Mouse (Mus musculus): ENCODE data around the gene Mif4gd. TPM values are rescaled to one million over a fixed set of nuclear protein-coding genes. Genes with fewer than 3 reads are reported as not detected.

Mif4gd gene
- total RNA-seq, 2 experiments from 2014 or later, result 45.5 to 56.9 TPM

GRCm38 (mm10) chr11:115587984-115588383 is 24.8 kb downstream of the Mif4gd start:
- intact Hi-C loops (cut with DNase I), result no loop called here

GRCm38 (mm10) chr11:115586403-115586802 is 26.4 kb downstream of the Mif4gd start:
- intact Hi-C loops (cut with DNase I), result no loop called here
- DNase-seq (ENCODE audit: low spot score), result no peak

More at GRCm38 (mm10) chr11:115587984-115588383, 24.8 kb downstream of the Mif4gd start:
- DNase-seq (ENCODE audit: low spot score), result no peak

- intact Hi-C loops (cut with DNase I), result no loop called here
- no peak for DNase-seq (ENCODE audit: low spot score)
These were observed 27.1 kb downstream of the Mif4gd start for GRCm38 (mm10) chr11:115585573-115586100.

- intact Hi-C loops (cut with DNase I), result no loop called here
- no peak for DNase-seq (ENCODE audit: low spot score)
These were observed 28.2 kb downstream of the Mif4gd start for GRCm38 (mm10) chr11:115584376-115585073.

- intact Hi-C loops (cut with DNase I), result no loop called here
- no peak for DNase-seq (ENCODE audit: low spot score)
These were observed 29.7 kb downstream of the Mif4gd start for GRCm38 (mm10) chr11:115582913-115583606.

GRCm38 (mm10) chr11:115579080-115579479 is 33.7 kb downstream of the Mif4gd start:
- intact Hi-C loops (cut with DNase I), result no loop called here
- no peak for DNase-seq (ENCODE audit: low spot score)

GRCm38 (mm10) chr11:115564961-115565360 is 47.8 kb downstream of the Mif4gd start:
- DNase-seq (ENCODE audit: low spot score), result no peak
- intact Hi-C loops (cut with DNase I), result loop anchor here (2.0 to 5.0 kb wide), 2 partner anchors 38 to 83 kb away; partner anchors contain the start of gene Mrps7

GRCm38 (mm10) chr11:115564064-115564809 is 48.5 kb downstream of the Mif4gd start, which contains the start of gene Nup85:
Nup85 (plus strand) TSS chr11:115564434.
- DNase-seq (ENCODE audit: low spot score), result peak; percentile 92
- intact Hi-C loops (cut with DNase I), result loop anchor here (2.0 to 5.0 kb wide), 2 partner anchors 39 to 82 kb away; partner anchors contain the start of gene Mrps7

GRCm38 (mm10) chr11:115563406-115563805 is 49.4 kb downstream of the Mif4gd start:
- intact Hi-C loops (cut with DNase I), result loop anchor here (5.0 kb wide), 1 partner anchor 81 kb away; no protein-coding TSS in a partner anchor
- DNase-seq (ENCODE audit: low spot score), result no peak

Other genes with a start within 250 kb of the Mif4gd start
- gene Hid1, start 245.2 kb downstream of the Mif4gd start, total RNA-seq (2021), result 1 to 10 TPM; 4.2 to 5.4 TPM
- 1 to 10 TPM; 5.5 to 6.6 TPM for gene Cdr2l, start 231.1 kb downstream of the Mif4gd start, total RNA-seq (2021)
- 100 to 1,000 TPM; 143 to 145 TPM for gene Mrpl58, start 209.2 kb downstream of the Mif4gd start, total RNA-seq (2021)
- gene Atp5h, start 193.0 kb downstream of the Mif4gd start, total RNA-seq (2021), result 1,000 to 10,000 TPM; 2,312 to 2,343 TPM
- gene Kctd2, start 192.8 kb downstream of the Mif4gd start, total RNA-seq (2021), result 10 to 100 TPM; 27.0 to 28.0 TPM
- gene Trim80, start 172.4 kb downstream of the Mif4gd start, total RNA-seq (2021), result not detected
- gene Slc16a5, start 150.5 kb downstream of the Mif4gd start, total RNA-seq (2021), result not detected
- gene Armc7, start 137.3 kb downstream of the Mif4gd start, total RNA-seq (2021), result 1 to 10 TPM; 1.4 to 2.3 TPM
- 10 to 100 TPM; 13.9 to 14.9 TPM for gene Nt5c, start 121.1 kb downstream of the Mif4gd start, total RNA-seq (2021)
- 100 to 1,000 TPM; 121 to 135 TPM for gene Jpt1, start 98.6 kb downstream of the Mif4gd start, total RNA-seq (2021)
- 100 to 1,000 TPM; 165 to 177 TPM for gene Sumo2, start 76.7 kb downstream of the Mif4gd start, total RNA-seq (2021)
- gene Nup85, start 48.5 kb downstream of the Mif4gd start, total RNA-seq (2021), result 10 to 100 TPM; 20.4 to 25.1 TPM
- 10 to 100 TPM; 74.0 to 82.3 TPM for gene Mrps7, start 9.0 kb downstream of the Mif4gd start, total RNA-seq (2021)
- 10 to 100 TPM; 20.9 to 24.5 TPM for gene Gga3, start 8.9 kb downstream of the Mif4gd start, total RNA-seq (2021)
- 10 to 100 TPM; 41.6 to 45.9 TPM for gene Slc25a19, start 15.3 kb upstream of the Mif4gd start, total RNA-seq (2021)
- 100 to 1,000 TPM; 107 to 108 TPM for gene Grb2, start 95.6 kb upstream of the Mif4gd start, total RNA-seq (2021)
- 100 to 1,000 TPM; 102 to 110 TPM for gene Tmem94, start 152.5 kb upstream of the Mif4gd start, total RNA-seq (2021)
- 10 to 100 TPM; 41.8 to 52.2 TPM for gene Caskin2, start 200.7 kb upstream of the Mif4gd start, total RNA-seq (2021)
- 1 to 10 TPM; 9.1 to 9.2 TPM for gene Tsen54, start 201.8 kb upstream of the Mif4gd start, total RNA-seq (2021)
- 10 to 100 TPM; 15.1 to 21.5 TPM for gene Llgl2, start 211.1 kb upstream of the Mif4gd start, total RNA-seq (2021)
- gene Myo15b, start 245.4 kb upstream of the Mif4gd start, total RNA-seq (2021), result under 1 TPM in 1 of 2 experiments, not detected in 1; 0.08 TPM